Mouse (Mus musculus): ENCODE results near the gene Dpp6.

Gene Dpp6

DNA sequence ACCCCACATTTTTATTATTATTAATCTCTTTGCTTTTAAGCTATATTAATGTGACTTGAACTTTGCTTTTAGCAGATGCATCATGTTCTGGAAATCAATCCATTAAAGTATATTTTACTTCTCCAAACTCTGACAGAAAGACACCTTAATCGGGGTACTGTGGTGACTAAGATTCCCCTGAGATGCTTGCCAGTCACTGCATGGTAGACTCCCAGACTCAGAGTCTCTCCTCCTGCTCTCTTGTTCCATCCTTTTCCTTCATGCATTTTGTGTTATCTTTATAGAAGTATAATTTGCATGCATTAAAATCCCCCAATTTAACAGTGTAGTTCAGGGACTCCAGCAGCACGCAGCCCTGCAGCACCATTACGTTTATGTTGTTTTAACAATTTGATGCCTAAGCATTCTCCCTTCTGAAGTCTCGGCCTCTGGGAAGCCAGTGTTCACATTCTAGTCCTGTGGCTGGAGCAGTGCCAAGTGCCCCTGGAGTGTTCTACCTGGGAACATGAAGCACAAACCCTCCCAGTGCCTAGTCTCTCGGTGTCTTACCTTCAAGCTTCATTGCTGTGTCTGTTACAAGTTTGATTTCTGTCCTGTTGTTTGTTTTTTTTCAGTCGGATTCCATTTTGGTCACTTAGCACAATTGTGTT lies 153.1 kb downstream of the Dpp6 start:
- in situ Hi-C loops (cut with MboI): no loop called here

DNA sequence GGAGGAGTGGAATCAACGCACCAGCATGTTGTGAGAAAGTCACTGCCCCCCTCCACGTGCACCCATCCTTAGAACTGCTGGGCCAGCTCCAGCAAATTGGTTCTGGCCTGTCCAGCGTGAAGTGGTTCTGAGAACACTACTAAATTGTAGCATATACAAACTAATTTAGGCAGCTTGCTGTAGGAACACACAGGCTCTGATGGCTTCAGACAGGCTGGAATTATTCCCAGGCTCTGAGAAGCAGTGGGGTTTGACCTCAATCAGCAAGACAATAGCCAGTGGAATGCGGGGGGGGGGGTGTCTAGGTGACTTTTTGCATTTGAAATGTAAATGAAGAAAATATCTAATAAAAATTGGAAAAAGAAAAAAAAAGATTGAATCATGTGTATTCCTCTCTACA lies 156.2 kb downstream of the Dpp6 start:
- in situ Hi-C loops (cut with MboI): no loop called here

DNA sequence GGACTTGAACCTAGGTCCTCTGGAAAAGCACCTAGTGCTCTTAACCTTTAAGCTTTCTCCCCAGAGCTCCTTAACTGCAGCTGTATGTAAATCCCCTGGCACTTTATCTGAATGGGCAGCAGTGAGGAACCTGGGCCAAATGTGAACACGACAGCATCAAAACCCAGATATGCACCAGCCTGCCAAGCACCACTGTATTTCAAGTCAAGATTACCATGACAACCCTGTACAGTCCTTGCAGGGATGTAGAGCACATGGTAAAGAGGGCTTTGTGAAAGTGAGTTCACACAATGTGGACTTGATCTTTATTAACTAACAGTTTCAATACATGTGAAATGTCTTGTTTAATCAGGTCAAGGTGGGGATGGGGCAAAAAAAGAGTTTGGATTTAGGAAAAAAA lies 162.3 kb downstream of the Dpp6 start:
- in situ Hi-C loops (cut with MboI): no loop called here

DNA sequence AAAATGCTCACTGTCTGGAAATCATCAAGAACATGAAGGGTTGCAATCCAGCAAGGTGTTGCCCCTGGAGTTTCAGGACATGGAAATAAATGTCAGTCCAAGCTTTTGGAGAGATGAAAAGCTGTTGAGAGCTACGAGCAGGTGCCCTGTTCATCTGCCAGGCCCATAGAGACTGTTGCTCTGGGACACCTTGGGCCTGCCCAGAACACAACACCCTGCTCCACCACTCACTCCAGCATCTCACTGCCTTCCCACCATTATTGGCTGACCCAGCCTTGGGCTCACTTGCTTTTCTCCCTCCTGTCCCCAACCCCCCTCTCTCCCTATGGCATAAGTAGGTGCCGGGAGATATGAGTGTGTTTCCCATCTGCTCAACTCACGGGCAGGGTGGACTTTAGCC lies 162.8 kb downstream of the Dpp6 start:
- in situ Hi-C loops (cut with MboI): no loop called here

DNA sequence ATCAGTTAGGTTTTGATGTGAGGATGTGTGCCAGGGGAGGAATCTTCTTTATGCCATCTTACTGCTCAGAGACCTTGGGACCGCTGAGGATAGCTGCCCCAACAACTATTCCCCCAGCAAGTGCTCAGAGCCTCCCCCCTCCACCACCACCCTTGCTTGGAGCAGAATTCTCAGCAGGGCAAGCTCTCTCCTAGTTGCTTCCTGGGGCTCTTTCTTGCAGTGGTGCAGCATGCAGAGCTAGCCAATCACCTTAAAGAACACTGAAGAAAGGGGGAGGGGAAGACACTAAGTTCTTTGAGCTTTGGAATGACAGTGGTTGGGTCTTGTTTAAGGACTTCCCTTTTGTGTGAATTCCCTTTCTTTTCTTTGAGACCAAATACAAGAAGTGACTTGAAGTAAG lies 168.1 kb downstream of the Dpp6 start:
- in situ Hi-C loops (cut with MboI): no loop called here

DNA sequence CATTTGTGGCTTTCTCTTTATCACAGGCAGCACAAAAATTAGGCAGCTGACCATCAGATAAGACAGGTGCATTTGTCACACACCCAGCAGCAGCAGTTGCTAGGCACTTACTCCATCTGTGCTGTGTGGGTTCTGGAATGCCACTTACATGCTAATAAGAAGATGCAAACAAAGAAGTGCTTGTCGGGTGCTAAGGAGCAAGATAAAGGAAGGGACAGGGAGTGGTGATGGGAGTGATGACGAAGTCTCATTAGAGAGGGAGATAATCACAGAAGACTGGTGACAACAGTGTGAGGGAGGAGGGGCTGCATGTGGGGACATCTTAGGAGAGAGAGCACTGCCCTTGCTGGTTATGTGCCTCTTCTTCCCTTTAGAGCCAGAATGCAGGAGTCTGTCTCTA lies 174.6 kb downstream of the Dpp6 start:
- in situ Hi-C loops (cut with MboI): no loop called here

DNA sequence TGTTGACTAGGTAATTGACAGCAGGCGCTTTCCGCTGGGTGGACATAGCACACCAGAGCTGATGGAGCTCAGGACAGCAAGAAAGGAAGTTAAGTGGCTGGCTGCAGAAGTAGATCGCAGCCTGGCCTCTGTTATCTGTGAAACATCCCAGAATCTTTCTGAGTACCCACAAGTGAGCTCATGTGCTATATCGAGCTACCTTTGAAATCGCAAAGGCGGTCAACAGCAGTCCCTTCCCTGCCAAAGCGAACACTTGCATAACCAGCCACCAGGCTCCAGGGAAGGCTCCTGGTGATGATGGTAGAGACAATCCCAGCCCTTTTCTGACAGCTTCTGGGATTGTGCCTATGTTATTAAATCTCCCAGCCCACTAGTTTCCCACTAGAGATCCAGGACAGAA lies 186.5 kb downstream of the Dpp6 start:
- in situ Hi-C loops (cut with MboI): no loop called here

DNA sequence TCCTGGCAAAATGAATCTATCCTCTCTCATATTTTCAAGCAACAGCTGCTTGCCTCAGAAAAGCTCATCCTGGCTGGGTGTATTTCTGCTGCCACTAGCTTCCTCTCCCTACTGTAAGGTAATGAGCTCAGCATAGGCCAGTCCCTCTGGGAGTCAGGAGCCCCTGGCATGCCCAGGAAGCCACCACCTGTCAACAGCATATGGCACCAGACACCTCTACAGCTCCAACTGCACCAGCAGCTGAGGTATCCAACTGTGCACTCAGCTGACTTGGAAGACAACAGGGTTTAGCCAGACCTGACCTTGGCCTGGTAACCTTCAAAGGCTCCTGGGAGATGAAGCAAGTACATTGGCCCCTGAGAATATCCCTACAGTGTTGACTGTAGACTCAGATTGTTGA lies 192.2 kb downstream of the Dpp6 start:
- in situ Hi-C loops (cut with MboI): no loop called here

DNA sequence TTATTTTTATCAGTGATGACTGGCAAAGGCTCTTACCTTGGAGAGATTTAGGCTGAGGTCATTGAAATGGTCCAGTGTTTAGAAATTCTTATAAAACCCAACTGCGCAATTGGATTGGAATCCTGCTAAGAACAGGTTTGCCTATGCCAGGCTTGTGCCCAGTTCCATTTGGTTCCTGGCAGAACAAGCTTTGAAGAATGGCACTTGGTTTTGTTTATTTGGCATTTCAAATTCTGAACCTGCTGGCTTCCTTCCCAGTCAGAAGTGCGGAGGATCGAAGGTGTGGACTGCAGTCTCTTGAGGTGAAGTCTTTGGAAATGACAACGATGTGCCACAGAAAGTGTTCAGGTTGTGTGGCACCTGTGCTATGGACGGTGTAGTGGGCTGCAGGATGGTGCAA lies 193.6 kb downstream of the Dpp6 start:
- in situ Hi-C loops (cut with MboI): no loop called here

DNA sequence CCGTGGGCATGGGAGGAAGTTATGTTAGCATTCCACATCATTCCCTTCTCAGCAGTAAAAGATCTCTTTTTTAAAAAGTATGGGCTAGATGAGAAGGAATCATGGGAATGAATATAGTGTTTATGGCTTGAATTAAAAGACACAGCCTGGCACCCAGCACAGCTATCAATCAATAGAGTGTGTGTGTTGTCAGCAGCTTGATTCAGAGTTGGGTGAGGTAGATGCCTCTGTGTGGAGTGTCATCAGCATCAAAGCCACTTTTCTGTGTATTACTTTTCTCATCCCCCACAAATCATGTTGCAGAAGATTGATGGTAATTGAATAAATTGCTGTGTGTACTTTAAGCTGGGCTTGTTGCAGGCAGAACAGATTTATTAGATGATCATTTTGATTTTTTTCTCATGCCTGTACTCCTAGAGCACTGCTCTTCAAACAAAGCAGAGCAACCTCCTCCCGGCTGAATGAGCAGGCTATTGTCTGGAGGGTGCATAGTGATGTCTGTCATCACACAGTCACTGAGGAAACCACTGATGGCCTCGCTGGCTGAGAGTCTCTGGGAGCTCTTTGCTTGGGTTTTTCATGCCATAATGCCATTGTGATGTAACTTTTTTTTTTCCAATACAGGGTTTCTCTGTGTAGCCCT lies 201.4 kb downstream of the Dpp6 start:
- in situ Hi-C loops (cut with MboI): no loop called here

DNA sequence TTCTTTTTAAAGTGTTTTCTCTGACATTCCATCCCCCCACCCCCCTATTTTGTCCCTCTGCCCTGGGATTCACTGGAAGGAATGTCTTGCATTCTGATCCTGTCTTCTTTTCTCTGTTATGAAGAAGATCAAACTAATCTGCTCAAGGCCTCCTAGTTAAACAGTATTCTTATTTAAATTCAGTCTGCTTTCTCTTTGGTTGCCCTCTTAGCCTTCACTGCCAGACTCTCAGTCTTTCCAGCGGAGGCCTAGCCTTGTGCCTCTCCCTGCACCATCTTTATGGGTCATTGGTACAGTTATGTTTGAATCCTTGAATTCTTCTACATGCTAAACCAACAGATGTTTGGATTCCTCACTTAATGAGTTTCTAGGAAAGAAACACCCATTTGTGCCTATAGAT lies 211.6 kb downstream of the Dpp6 start:
- in situ Hi-C loops (cut with MboI): no loop called here

DNA sequence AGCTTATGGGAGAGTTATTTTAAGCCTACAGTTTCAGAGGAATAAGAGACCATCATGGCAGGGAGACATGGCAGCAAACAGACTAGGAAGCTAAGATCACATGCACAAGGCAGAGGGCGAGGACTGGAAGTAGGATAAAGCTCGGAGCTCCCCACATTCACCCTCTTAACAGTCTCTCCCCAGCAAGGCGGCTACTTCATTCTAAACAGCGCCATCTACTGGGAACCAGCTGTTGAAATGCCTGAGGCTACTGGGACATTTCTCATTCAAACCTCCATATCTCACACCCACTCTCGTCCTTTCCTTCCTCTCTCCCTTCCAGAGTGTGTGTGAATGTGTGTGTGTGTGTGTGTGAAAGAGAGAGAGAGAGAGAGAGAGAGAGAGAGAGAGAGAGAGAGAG lies 212.8 kb downstream of the Dpp6 start:
- in situ Hi-C loops (cut with MboI): no loop called here

DNA sequence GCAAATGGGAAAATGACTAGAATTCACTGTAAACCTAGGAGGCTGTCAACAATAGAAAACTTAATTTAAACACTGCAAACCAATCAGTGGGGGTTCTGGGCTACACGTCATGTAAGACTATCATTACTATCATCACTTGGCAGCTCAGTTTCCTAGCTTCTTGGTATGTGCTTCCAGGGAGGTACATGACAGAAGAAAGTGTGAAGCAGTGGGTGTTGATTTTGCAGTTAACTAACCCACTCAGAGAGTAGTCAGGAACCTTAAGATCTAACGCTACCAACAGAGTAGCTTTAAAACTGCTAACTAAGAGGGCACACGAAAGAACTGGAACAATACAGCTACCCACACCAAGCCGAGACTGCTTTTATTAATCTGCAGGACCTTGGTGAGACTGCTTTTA lies 217.9 kb downstream of the Dpp6 start:
- in situ Hi-C loops (cut with MboI): no loop called here

DNA sequence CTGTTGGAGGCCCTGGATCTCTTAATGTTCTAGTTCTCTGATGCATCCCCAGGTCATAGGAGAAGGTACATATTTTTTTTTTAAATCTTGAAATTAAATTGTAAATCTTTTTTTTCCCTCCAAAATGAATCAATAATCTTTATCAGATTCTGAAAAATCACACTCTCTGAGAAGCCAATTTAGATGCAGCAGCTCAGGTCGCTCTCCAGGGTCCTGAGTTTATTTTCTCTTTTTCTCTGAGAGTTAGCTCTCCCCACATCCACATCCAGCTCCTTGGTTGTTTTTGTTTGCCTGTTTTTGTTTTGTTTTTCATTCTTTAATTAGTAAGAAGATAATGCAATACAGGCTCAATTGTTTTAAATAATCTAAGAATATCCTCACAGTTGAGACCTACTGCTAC lies 218.3 kb downstream of the Dpp6 start:
- in situ Hi-C loops (cut with MboI): no loop called here

DNA sequence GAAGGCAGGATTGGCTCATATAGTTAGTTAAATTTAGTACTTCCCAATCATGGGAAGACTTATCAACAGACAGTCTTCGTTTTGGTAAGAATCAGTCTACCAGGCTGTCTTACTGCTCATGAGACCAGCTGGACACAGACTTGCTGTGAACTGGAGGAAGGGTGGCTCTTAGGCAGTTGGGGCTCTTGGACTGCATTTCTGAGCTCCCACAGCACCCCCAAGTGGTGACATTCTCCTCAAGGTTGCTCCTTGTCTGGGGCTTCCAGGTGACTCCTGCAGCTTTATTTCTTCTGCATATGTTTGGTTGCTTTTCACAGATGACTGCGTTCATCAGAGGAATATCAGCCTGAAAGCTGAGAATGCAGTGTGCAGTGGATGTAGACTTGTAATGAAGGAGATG lies 218.9 kb downstream of the Dpp6 start:
- in situ Hi-C loops (cut with MboI): no loop called here

DNA sequence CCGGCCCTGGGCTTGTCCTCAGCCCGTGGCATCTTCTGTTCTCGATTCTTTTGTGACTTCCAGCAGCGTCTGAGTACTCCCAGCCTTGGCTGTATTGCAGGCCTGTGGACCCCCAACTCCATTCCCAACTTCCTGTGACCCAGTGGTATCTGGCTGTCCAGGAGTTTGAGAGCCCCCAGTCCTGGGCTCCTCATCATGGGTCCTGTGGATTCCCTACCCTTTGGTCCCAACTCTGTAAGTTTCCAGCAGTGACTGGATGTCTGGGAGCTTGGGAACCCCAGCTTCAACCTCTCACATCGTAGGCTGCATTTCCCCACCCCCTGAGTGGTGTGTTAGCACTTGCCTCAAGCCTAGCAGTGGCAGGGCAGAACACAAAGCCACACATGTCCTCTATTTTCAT lies 220.8 kb downstream of the Dpp6 start:
- in situ Hi-C loops (cut with MboI): no loop called here

DNA sequence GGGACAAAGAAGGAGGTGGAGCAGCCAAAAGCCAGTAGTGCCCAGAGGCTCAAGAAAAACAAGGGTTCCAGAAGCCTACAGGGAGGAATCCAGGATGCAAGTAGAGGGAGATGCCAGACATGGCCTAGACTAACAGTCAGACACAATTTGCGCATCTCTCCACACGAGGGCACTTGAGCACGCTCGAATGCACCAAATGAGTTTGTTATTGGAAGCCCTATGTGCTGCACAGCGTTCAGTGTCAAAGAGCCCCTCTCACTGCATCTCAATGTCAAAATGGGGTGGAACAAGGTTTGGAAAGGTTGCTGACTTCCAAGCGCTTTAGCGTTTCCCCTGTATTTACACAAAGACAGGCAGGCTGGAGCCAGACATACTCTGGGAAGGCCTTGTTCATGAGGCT lies 231.2 kb downstream of the Dpp6 start:
- in situ Hi-C loops (cut with MboI): no loop called here

DNA sequence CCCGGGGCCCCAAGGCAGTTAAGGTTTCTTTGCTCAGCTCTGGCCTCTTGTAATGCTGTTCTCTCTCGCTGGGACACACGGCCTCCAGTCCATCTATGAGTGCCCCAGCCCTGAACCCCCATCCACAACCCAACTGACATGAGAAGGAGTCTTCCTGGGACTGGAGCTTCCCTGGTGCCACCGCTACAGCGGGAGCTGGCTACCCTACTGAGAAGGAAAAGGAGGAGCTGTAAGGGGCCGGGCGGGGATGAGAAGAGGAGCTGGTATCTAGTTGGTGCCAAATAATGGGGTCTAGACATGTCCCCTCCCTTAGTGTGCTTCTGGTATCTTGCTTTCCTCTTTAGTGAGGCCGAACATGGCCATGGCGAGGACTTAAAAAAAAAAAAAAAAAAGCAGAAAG lies 231.9 kb downstream of the Dpp6 start:
- in situ Hi-C loops (cut with MboI): no loop called here

DNA sequence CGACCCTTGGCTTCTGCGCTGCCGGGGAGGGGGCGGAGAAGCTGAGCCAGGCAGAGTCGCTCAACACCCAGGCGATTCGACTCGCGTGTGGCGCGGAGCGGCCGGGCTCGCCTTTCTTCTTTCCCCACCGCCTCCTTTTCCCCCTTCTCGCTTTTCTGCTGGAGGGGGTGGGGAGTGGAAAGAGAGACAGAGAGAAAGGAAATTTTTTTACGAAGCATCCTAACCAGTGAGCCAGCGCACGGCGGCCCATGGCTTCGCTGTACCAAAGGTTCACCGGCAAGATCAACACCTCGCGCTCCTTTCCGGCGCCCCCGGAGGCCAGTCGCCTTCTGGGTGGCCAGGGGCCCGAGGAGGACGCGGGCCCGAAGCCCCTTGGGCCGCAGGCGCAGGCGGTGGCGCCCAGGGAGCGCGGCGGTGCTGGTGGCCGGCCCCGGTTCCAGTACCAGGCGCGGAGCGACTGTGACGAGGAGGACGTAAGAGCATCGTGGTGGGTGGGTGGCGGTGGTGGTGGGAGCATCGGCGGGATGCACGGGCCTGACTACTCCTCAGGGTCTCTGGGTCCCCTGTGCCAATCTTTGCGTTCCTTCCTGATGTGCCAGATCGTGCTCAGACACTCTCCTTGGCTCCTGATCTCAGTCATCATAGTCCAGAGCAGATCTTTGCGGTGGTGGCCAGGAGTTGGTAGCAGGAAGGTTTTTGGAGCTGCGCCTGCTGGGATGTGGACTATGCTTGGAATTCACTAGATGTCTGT lies 232.5 kb downstream of the Dpp6 start:
- in situ Hi-C loops (cut with MboI): no loop called here

DNA sequence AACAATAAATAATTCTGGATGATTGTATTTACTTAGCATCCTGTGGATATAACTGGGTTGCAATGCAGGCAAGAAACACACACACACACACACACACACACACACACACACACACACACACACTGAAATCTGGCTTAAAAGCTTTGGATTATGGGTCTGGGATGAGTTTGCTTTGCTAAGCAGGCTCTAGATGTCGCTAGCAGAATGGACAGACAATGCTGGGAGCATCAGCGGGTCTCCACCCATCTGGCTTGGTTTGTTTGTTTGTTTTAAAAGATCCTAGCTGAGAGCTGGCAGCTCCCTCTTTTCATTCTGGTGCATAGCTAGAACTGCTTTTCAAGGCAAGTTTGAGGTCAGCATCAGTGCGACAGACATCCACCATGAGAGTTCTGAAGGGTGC lies 234.2 kb downstream of the Dpp6 start:
- in situ Hi-C loops (cut with MboI): no loop called here

DNA sequence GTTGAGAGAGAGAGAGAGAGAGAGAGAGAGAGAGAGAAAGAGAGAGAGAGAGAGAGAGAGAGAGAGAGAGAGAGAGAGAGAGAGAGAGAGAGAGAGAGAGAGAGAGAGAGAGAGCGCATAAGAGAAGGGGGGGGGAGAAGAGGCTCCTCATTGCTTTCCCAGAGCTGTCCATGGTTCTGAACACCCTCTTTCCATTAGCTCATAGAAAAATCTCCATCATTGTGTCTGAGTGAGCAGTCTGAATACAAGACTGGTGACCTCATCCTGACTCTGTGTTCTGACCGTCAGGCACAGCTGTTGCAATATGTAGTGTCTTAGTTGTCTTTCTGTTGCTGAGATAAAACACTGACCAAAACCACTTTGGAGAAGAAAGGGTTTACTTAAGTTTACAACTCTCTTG lies 235.4 kb downstream of the Dpp6 start:
- in situ Hi-C loops (cut with MboI): no loop called here

DNA sequence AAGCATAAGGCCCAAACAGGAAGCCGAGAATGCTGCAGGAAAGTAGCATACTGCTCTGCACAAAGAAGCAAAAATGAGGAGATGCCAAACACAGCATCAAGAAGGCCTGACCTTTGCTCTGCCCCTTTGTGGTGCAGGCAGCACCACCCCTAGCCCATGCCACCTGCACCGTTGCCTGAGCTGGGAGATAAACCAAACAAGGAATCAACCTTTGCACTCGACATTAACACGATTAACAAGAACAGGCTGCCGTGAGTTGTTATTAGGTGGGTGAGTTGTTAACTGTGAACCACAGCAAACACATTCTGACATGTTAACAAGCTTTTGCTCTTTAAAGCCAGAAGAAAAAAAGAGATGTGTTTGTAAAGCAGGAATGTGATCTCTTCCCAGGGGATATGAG lies 239.4 kb downstream of the Dpp6 start:
- in situ Hi-C loops (cut with MboI): no loop called here

DNA sequence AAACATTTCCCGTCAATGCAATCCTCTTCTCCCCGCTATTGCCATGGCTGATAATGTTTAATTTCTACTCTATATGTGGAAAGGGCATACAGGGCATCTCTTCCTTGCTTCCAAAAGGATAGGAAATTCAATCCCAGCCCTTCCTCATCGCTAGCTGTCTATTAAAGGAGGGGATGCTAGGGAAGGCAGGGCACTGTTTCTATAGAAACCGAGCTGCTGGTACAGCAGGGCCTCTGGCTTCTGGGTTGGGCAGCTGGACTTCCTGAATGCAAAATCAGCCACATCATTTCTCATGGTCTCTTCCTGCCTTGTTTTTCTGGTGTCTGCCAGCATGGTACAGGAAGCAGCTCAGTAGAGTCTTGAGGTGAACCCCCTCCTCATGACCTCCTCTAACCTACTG lies 243.1 kb downstream of the Dpp6 start:
- in situ Hi-C loops (cut with MboI): no loop called here

DNA sequence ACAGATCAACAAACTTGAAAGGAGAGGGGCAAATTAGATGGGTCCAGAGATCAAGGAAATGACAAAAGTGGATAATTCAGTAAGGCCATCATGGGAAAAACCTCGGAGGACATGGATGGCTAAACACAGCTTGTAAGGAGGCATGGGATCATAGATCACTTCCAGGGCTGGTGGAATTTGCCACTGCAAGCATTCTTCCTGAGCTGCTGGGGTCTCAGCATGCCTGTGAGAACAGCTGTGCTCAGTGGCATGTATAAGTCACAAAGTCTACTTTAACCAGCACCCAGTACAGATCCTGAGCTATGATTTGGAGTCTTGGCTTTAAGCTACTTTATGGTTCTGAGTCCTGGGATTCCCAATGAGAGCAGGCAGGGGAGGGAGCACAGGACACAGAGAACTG lies 246.9 kb downstream of the Dpp6 start:
- in situ Hi-C loops (cut with MboI): no loop called here
